Mouse (Mus musculus): ENCODE results near the gene Abcb11.
A peak's percentile ranks its signal among the peaks of the same experiment; 100 is the strongest.

Abcb11 gene

DNA sequence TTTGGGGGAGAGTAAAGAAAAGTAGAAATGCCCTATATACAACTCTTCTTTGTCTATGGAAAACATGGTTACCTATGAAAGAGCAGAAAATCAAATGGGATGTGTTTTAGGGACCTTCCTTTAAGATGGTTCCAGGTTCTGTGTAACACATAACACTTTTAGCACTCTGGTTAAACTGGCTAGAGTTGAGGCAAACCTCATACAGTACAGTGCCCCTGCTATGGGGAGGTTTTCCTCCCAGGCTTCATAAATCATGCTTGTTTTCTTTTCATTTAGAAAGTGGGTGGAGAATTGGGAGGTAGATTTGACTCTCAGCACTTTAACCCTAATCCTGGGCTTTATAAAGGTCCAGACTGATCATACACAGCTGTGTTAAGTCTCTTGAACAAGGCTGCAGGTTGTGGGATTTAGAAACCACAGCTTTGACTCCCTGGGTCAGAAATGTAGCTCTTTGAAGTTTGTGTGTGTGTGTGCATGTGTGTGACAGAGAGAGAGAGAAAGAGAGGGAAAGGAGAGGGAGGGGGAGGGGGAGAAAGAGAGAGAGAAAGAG is 78.3 kb downstream of the Abcb11 start:
- no peak for DNase-seq

DNA sequence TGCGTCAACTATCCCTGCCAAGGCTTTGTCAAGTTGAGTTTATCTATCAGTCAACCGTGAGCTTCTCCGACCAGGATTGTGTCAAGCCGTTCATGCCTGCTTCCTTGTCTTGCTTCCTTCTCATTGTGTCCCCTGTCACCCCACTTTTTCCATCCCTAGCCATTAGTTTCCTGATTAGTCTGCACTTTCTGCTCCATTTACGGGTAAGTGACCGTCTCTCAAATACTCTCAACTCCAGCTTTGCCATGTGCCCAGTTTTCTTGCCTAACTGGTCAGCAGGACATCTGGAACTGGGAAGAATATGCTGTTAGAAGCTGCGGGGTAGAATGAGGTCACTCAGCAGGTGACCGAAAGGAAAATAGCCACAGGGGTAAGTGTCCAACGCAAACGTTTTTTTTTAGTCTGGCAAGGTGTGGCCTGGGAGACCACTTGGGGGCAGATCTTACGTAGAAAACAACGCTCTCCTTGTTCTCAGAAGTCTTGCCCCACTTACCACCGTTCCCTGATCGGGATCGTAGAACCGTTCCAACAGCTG is 94.1 kb downstream of the Abcb11 start:
- DNase-seq, result peak; percentile 7

DNA sequence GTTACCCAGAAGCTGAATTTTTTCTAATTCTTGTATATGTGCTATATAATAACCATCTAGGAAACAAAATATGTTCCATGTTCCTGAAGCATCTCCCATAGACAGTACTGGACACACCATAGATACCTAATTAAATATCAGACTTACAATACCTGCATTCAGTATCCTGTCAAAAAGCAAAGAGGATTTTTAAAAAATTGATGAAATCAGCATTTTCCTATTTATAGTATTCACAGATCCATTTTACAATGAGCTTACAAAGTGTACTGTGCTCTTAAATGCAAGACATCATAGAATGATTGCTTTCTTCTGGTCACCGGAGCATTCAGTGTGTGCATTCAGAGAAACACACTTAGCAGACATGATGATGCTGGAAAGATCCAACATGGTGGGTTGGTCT is 95.3 kb downstream of the Abcb11 start:
- no peak for DNase-seq

GRCm38 (mm10) chr2:69244924-69245323 is 97.5 kb downstream of the Abcb11 start:
- no peak for DNase-seq

DNA sequence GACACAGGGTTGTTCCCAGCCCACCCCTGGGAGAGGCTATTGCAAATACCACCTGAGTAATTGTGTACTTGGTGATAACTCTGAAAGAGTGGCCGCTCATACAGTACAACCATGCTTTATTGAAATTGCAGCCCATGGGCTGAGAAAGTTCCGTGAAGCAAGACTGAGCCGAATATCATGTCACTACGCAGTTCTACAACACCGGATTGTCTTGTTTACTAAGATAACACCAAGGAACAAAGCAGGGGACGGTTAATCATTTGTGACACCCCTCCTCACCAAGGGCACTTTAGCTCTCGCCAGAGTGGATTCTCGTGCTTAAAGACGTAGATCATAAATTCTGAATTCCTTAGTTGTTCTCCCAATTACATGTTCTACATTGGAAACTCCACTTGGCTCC is 103.1 kb downstream of the Abcb11 start:
- no peak for DNase-seq

DNA sequence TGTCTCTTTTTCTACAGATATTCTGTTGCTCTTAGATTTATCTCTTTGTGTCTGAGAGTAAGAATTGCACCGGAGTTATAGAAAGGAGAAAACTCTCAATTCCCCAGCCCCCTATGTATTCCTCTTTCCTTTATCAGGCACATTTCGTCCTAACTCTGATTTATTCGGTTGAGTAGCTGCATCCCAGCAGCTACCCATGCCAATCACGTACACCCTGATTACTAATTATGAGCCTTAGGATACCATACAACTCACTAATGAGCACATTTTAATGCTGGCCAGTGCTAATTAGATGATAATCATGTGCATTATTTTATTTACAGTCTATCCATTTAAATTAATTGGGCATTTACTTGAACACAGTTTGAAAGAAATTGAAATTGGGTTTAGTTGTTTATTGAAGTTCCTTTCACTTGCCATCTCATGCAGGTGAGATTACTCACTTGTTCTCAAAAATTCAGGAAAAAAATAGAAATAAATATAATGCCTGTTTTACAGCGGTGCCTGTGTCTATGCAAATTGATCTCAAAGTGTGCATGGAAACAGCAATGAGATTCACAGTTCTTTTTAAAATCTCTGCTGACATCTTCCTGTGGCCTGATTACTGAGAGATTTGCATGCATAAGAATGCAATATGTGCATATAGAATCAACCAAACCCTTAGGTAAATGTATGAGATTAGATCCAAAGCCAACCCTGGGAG is 107.3 kb downstream of the Abcb11 start:
- no peak for DNase-seq

DNA sequence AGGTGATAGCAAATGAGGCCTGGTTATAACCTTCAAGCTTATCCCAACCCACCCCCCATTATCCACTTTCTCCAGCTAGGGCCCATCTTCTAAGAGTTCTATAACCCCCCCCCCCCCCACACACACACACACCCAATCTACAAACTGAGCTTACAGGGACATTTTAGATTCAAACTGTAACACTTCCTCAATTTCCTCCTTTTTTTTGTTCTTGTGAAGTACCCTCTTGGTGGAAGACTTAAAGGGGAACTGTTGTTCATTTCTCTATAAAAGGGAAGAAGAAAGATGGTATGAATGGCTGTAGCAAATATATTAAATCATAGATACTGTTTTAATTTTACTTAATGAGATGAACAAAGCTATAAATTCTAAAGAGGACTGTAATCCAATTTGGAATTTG is 110.3 kb downstream of the Abcb11 start:
- DNase-seq, result no peak

DNA sequence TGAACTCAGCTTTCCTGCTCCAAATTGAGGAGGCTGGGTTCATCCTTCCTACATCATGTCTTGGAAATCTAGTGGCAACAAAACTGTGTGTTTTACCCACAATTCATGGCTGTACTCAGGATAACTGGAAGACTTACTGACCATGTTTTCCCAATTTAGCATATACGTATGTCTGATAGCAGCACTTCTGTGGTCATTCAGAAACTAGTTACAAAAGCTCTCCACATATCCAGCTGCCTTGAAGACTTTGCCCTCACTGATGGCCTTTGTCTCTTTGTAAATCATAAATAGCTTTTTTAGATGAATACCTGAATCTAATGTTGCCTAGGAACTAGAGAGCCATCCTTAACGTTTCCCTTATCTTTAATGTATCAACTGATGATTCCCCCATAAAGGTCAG is 112.3 kb downstream of the Abcb11 start:
- no peak for DNase-seq

GRCm38 (mm10) chr2:69228635-69229034 is 113.8 kb downstream of the Abcb11 start:
- no peak for DNase-seq

DNA sequence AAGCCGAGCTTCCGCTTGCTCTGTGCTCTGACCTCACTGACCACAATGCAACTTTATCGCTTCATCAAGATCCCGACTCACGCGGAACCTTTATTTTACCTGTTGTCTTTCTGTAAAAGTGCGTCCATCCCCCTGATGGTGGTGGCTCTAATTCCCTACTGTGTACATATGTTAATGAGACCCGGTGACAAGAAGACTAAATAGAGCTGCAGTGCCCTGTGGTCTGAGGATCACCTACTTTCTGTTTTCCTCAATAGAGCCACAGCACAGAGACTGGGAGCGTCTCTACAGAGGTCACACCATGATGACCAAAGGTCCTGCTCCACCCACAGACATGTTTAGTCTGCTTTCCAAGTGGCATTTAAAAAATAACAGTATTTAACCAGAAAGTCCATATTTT is 115.5 kb downstream of the Abcb11 start:
- no peak for DNase-seq

- DNase-seq, result no peak
These were observed 117.7 kb downstream of the Abcb11 start for GRCm38 (mm10) chr2:69224724-69225123.

- DNase-seq, result no peak
These were observed 119.6 kb downstream of the Abcb11 start for GRCm38 (mm10) chr2:69222815-69223214.

- no peak for DNase-seq
These were observed 120.5 kb downstream of the Abcb11 start for GRCm38 (mm10) chr2:69221868-69222416.

DNA sequence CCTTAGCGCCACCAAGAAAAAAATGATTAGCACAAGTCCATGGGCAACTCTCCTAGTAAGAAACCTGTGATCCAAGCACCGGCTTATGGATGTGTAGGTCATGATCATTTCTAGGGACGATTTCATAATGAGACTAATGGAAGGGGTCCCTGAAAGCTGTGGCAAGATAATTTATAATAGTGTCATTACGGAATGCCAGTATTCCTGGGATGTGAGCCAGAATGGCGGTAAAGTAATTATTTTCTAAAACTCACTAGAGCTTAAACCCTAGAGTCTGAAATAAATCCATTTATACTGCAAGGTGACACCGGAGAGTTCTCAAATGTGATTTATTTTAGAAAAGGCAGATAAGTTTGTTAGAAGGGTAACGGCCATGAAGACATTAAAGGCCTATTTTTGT is 127.2 kb downstream of the Abcb11 start:
- no peak for DNase-seq

DNA sequence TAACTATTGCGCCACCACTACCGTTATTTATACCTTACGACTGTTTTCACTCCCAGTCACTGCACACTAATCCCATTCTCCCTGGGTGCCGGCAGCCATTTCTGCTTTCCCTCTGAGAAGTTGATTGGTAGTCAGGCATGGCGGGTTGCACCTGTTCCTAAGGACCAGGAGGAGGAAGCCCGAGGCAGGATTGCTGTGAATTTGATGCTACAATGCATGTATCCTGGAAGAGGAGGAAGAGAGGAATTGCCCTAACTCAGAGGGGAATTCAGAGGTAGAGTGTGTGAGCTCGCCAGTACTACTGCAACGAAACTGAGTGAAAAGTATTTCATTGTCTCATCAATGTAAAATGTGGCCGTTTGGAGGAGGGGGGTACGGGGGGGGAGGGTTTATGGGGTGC is 129.8 kb downstream of the Abcb11 start:
- no peak for DNase-seq

GRCm38 (mm10) chr2:69210773-69211172 is 131.6 kb downstream of the Abcb11 start, which contains the start of gene G6pc2:
Gene G6pc2 (plus strand): TSS chr2:69211073.
- DNase-seq, result no peak

DNA sequence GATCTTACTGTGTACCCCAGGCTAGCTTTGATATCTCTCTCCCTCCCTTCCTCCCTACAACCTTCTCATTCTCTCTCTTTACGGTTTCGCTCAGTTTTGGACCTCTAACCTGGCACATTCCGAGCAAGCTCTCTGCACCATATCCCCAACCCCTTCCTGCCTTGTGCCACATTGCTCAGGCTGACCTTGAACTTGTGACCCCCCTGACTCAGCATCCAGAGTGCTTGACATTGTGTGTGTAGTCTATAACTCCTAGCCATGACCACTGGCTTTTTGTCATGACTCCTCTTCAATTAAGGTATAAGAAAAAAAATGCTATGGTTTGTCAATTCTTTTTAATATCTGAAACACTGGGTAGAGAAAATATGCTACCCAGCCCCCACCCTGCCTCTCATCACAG is 132.7 kb downstream of the Abcb11 start:
- DNase-seq, result no peak

GRCm38 (mm10) chr2:69206523-69206922 is 135.9 kb downstream of the Abcb11 start:
- DNase-seq, result no peak

- peak; percentile 85 for DNase-seq
These were observed 136.5 kb downstream of the Abcb11 start, which contains the start of gene Spc25 for GRCm38 (mm10) chr2:69205791-69206351. Gene Spc25 (minus strand): TSS chr2:69206194.

GRCm38 (mm10) chr2:69205185-69205584 is 137.2 kb downstream of the Abcb11 start:
- DNase-seq, result no peak

DNA sequence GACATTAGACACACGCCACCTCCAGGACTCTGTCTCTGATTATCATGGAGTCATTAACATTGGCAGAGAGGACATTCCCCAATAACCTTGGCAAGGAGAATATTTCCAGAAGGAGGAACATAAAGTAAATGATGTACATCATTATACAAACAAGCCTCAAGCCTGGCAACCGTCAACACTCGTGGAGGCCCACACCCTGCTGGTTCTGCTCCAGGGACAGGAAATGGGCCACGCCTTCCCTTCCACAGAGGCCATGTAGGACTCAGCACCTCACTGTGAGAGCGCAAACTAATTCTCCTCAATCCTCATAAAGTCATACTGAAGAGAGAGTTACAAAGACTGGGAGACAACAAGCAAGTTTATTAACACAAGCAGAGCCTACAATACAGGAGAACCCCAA is 148.9 kb downstream of the Abcb11 start:
- no peak for DNase-seq

DNA sequence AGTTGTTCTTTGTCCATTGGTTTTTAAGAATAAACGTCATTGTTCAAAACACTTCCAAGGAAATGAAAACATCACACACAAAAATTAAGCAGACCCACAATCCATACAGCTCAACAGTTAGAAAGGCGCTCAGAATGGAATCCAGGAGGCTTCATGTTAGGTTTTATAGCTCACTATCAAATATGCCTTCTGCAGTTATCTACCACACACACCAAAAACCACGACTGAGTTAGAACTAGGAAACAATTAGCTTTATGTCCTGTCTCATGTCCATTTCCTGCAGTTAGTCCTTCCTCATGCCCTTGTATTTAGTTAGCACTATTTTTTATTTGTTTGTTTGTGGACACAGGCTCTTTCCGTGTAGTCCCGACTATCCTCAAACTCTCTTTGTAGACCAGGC is 151.4 kb downstream of the Abcb11 start:
- DNase-seq, result no peak

DNA sequence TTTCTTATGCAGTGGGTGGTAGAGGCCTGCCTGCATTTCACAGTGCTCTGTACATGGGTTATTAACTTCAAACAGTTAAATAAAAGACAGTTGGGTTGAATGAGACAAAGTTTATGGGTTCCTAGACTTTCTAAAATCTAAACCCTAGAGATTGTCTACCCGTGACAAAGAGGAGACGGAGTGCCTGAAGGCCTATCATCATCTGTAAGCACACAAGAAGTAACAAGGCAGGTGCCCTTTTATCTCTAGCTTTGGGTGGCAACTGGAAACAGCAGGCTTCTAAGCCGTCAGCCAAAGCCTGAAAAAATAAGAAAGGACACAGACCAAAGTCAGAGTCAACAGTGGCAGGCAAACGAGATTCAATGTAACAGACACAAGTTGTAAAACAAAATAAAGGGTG is 153.2 kb downstream of the Abcb11 start:
- DNase-seq, result no peak

DNA sequence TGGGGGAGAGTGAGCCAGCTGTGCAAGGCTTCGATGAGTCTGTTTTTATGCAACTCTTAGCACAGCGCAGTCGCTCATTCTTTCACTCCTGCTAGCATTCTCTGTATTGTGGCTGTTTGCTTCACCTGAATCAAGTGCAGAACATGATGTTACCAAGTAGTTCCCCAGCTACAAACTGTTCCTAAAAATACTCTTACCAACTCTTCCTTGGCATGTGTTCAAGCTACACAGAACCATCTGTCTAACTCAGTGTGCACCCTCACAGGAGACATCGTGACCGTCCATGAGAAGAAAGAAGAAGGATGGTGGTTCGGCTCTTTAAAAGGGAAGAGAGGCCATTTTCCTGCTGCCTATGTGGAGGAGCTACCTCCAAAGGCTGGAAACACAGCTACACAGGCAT is 153.7 kb downstream of the Abcb11 start:
- no peak for DNase-seq

Measured in cerebellum, adult 11-12 months (tissue).